Comparison of ENCODE assay signal across 8 mouse cellular contexts in the genomic region with DNA sequence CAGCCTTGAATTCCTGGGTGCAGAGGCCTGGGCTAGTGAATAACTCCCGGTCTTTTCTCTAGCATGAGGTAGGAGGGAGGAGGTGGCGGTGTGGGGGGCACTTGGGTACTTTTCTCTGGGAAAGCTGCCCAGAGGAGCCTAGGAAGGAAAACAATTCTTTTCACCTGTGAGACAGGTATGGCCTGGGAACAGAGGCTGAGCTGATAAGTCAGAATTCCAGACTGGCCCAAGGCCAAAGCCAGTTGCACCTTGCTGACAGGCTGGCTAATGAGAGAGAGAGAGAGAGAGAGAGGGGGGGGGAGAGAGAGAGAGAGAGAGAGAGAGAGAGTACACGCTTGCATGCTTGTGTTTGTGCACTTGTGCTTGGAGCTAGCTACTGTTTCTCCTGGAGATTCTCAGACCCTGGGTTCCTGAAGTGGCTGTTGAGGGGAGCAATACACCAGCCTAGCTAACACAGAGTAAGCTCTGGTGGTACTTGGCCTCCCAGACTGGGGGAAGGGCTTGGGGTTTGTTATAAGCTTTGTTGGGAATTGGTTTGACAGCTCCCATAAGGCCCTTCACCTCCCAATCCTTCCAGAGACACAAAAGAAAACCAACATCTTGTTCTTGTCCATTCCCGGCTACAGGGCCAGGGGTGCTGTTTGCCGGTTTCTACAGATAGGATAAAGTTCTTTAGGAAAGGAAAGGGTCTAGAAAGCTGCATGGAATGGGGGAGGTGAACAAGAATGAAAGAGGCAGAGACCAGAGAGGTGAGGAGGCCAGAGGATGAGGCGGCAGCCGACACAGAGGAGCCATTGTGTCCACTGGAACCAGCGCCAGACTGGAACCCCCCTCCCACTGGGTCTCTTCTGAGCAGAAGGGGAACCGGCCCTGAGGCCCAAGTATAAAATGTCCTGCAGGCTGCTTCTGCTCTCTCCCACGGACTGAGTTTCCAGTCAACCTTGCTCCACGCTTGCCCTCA. TPM values are rescaled to one million over a fixed set of nuclear protein-coding genes. Genes with fewer than 3 reads are reported as not detected.
DNase-seq lines count a peak whose midpoint lies in the region; ATAC-seq and TF ChIP-seq lines count a peak whose summit lies in the region.

Sphk1 (plus strand) TSS at position 739 of the 961 bp plus-strand sequence.

- WGBS in heart, adult 2 months: 68% methylated on average over 11 of the region's 11 CpGs
- WGBS in hindbrain, postnatal 0 days: 25% methylated on average over 11 of the region's 11 CpGs
- WGBS in lung, adult 2 months: 52% methylated on average over 11 of the region's 11 CpGs
- WGBS in small intestine, adult 2 months: 30% methylated on average over 11 of the region's 11 CpGs

- H3K79me2 ChIP-seq in heart, adult 2 months (replicated peaks; ENCODE audit: control insufficient read depth, insufficient read depth, low read length): no peaks in the 10 kb centered on the region

- peak within 1 kb of the TSS; percentile 86 for H3K4me2 ChIP-seq in hindbrain, postnatal 0 days (ENCODE audit: low read depth, low read length)

- no peak for ATAC-seq in hindbrain, postnatal 0 days

- peaks cover 4% of the 10 kb centered on the region for H3K27me3 ChIP-seq in heart, adult 2 months (ENCODE audit: control insufficient read depth, insufficient read depth, low read length)
- H3K27me3 ChIP-seq in hindbrain, postnatal 0 days (ENCODE audit: insufficient read depth, low read length): peaks cover 34% of the 10 kb centered on the region
- 0 out of 2 replicates have a peak, but pooled peaks cover 5% of the 10 kb centered on the region for H3K27me3 ChIP-seq in small intestine, adult 2 months (ENCODE audit: control insufficient read depth, insufficient read depth, low read length)

- TF ChIP-seq EP300 in heart, adult 2 months (IDR thresholded peaks at IDR 0.05; ENCODE audit: insufficient read depth, low read depth, low read length): no peak

- intact Hi-C loops in heart, adult 2 months (cut with DNase I): loop anchor here (5.0 kb wide), 1 partner anchor 38 kb away; the partner anchor contains the start of gene Prpsap1
- intact Hi-C loops in heart, postnatal 14 days (cut with DNase I): no loop called here

- no peaks in the 10 kb centered on the region; the same call in 1 of the 2 replicates for H3K4me1 ChIP-seq in heart, adult 2 months (ENCODE audit: control insufficient read depth, insufficient read depth, low read length)
- peaks cover 36% of the 10 kb centered on the region for H3K4me1 ChIP-seq in hindbrain, postnatal 0 days (ENCODE audit: insufficient read depth, low read length)
- peaks cover 14% of the 10 kb centered on the region for H3K4me1 ChIP-seq in lung, adult 2 months (ENCODE audit: control insufficient read depth, insufficient read depth, low read length)
- peaks cover 22% of the 10 kb centered on the region for H3K4me1 ChIP-seq in small intestine, adult 2 months (ENCODE audit: control insufficient read depth, insufficient read depth, insufficient read length, low read length)

- H3K9ac ChIP-seq in heart, adult 2 months (ENCODE audit: low read depth, low read length): 0 out of 2 replicates have a peak within 1 kb of the TSS, but pooled peaks have one; percentile 34
- peak within 1 kb of the TSS; percentile 40 for H3K9ac ChIP-seq in hindbrain, postnatal 0 days (replicated peaks; ENCODE audit: low read length)

- no peak for DNase-seq in heart, adult 2 months
- no peak for DNase-seq in heart, postnatal 14 days
- DNase-seq in embryo, embryonic 10.5 days (ENCODE audit: low spot score): peak; percentile 65
- DNase-seq in hindbrain, postnatal 0 days (ENCODE audit: low spot score): peak; percentile 56
- peak; percentile 55 for DNase-seq in lung, adult 2 months
- no peak for DNase-seq in adrenal gland, adult 8-10 months
- no peak for DNase-seq in thymus, postnatal 4 days

- no peaks in the 10 kb centered on the region for H3K9me3 ChIP-seq in hindbrain, postnatal 0 days (ENCODE audit: low read length)

- TF ChIP-seq CTCF in heart, adult 2 months (IDR thresholded peaks at IDR 0.05): no peak
- TF ChIP-seq CTCF in hindbrain, postnatal 0 days (IDR thresholded peaks at IDR 0.05; ENCODE audit: low read depth): no peak
- TF ChIP-seq CTCF in lung, adult 2 months (IDR thresholded peaks at IDR 0.05; ENCODE audit: insufficient read depth, low read length): no peak
- no peak for TF ChIP-seq CTCF in small intestine, adult 2 months (IDR thresholded peaks at IDR 0.05; ENCODE audit: extremely low read depth, insufficient read length, insufficient replicate concordance, low read depth, low read length)

- no peaks in the 10 kb centered on the region for H3K36me3 ChIP-seq in heart, adult 2 months (ENCODE audit: control insufficient read depth, insufficient read depth, low read length)
- H3K36me3 ChIP-seq in hindbrain, postnatal 0 days (ENCODE audit: insufficient read depth, low read length): no peaks in the 10 kb centered on the region
- H3K36me3 ChIP-seq in small intestine, adult 2 months (ENCODE audit: control insufficient read depth, insufficient read depth, low read length): no peaks in the 10 kb centered on the region

- TF ChIP-seq POLR2A in heart, adult 2 months (IDR thresholded peaks at IDR 0.05; ENCODE audit: insufficient read depth, low read depth, low read length): no peak
- no peak for TF ChIP-seq POLR2A in lung, adult 2 months (IDR thresholded peaks at IDR 0.05; ENCODE audit: borderline replicate concordance, extremely low read depth, low read depth, low read length)
- TF ChIP-seq POLR2A in small intestine, adult 2 months (IDR thresholded peaks at IDR 0.05; ENCODE audit: low read depth, low read length): no peak

- no peak within 1 kb of the TSS for H3K27ac ChIP-seq in heart, adult 2 months
- H3K27ac ChIP-seq in hindbrain, postnatal 0 days: peak within 1 kb of the TSS; percentile 32; the same call in 1 of the 2 replicates
- peak within 1 kb of the TSS; percentile 77; the same call in 1 of the 2 replicates for H3K27ac ChIP-seq in small intestine, adult 2 months (ENCODE audit: insufficient read depth, low read depth, low read length)

- H3K4me3 ChIP-seq in heart, adult 2 months: peak within 1 kb of the TSS; percentile 62
- H3K4me3 ChIP-seq in hindbrain, postnatal 0 days (ENCODE audit: low read length): peak within 1 kb of the TSS; percentile 46
- peak within 1 kb of the TSS; percentile 25 for H3K4me3 ChIP-seq in lung, adult 2 months (replicated peaks; ENCODE audit: extremely low read depth, low read depth, low read length)
- peak within 1 kb of the TSS; percentile 82 for H3K4me3 ChIP-seq in small intestine, adult 2 months (ENCODE audit: low read depth, low read length)

RNA-seq across cellular contexts. Expression of gene Sphk1, which starts in this region (rescaled TPM):
- total RNA-seq in heart, adult 2 months (2021): 1 to 10 TPM in 1 of 2 experiments, under 1 TPM in 1; 0.98 to 1.1 TPM
- 3.2 and 3.3 TPM in 2 replicates for polyA plus RNA-seq in heart, adult 2 months (2012; rRNA removed)
- total RNA-seq in heart, postnatal 14 days (2021): 1 to 10 TPM; 2.6 to 2.7 TPM
- 25.5 and 29.7 TPM in 2 replicates for total RNA-seq in hindbrain, postnatal 0 days (2014; rRNA removed)
- polyA plus RNA-seq in hindbrain, postnatal 0 days (2015; fragmentation: Nextera tagmentation; extraction: Ambion mirVana): 17.9 and 20.4 TPM in 2 replicates
- polyA plus RNA-seq in lung, adult 2 months (2012; rRNA removed): 41.8 and 45.8 TPM in 2 replicates
- 19.5 and 47.9 TPM in 2 replicates for polyA plus RNA-seq in small intestine, adult 2 months (2012; rRNA removed)
- 1 to 10 TPM; 3.0 to 4.7 (median 3.5) TPM for total RNA-seq in adrenal gland, adult 8-10 months (2022)

Comparison
In these comparisons a context has a peak if more than half of its experiments do, and no peak if none do; other contexts are left out.
1. DNase-seq: peak in embryo, embryonic 10.5 days (single experiment), hindbrain, postnatal 0 days (single experiment) and lung, adult 2 months (single experiment); none in heart, adult 2 months (0 of 2), heart, postnatal 14 days (0 of 2), adrenal gland, adult 8-10 months (single experiment) and thymus, postnatal 4 days (single experiment).
2. H3K4me3 ChIP-seq: peak in every context shown above with its lines; median percentile 82 in small intestine, adult 2 months; 62 in heart, adult 2 months; 46 in hindbrain, postnatal 0 days; 25 in lung, adult 2 months.